Mouse (Mus musculus) liver, embryonic 11.5 days (tissue): ENCODE measurements around the gene Sipa1l3. TPM values are rescaled to one million over a fixed set of nuclear protein-coding genes. Genes with fewer than 3 reads are reported as not detected.
A peak's percentile ranks its signal among the peaks of the same experiment; 100 is the strongest.

Source experiments
- ATAC-seq: fragments of 200-750 bp; cut with Nextera tagmentation; replicated peaks from 2 replicates; pipeline ENCODE4 v1.8.0; 2017; ENCODE audit warnings: moderate number of reproducible peaks, mild to moderate bottlenecking, moderate TSS enrichment, moderate library complexity; ENCODE audit not compliant: low FRiP score
- DNase-seq: peaks from one replicate; pipeline ENCODE4 v3.0.0-alpha.2; 2017; ENCODE audit warnings: low spot score
- H3K27ac ChIP-seq: fragments of 300-500 bp; sonication (generic); 2 replicates; pipeline ENCODE4 v1.5.1; 2014; ENCODE audit warnings: mild to moderate bottlenecking, low read depth, low read length, control low read depth
- H3K27me3 ChIP-seq: fragments of 300-500 bp; sonication (generic); replicated peaks from 2 replicates; pipeline ENCODE4 v1.6.1; 2014; ENCODE audit warnings: low read length, mixed read lengths; ENCODE audit not compliant: control insufficient read depth, insufficient read depth
- H3K36me3 ChIP-seq: fragments of 300-500 bp; sonication (generic); 2 replicates; pipeline ENCODE4 v1.6.1; 2014; ENCODE audit warnings: mild to moderate bottlenecking, low read length, moderate library complexity, mixed read lengths; ENCODE audit not compliant: control insufficient read depth, insufficient read depth
- H3K4me1 ChIP-seq: fragments of 300-500 bp; sonication (generic); replicated peaks from 2 replicates; pipeline ENCODE4 v1.6.1; 2014; ENCODE audit warnings: low read length, mixed read lengths; ENCODE audit not compliant: control insufficient read depth, insufficient read depth
- H3K4me2 ChIP-seq: fragments of 300-500 bp; sonication (generic); 2 replicates; pipeline ENCODE4 v1.6.1; 2014; ENCODE audit warnings: mild to moderate bottlenecking, control low read depth, moderate library complexity
- H3K4me3 ChIP-seq: fragments of 300-500 bp; sonication (generic); 2 replicates; pipeline ENCODE4 v1.5.1; 2014; ENCODE audit warnings: low read depth, low read length, control low read depth
- H3K9ac ChIP-seq: fragments of 300-500 bp; sonication (generic); 2 replicates; pipeline ENCODE4 v1.6.1; 2014; ENCODE audit warnings: low read depth, low read length, control low read depth
- H3K9me3 ChIP-seq: fragments of 300-500 bp; sonication (generic); 2 replicates; pipeline ENCODE4 v1.6.1; 2016; ENCODE audit warnings: low read length, inconsistent platforms, mixed read lengths; ENCODE audit not compliant: control insufficient read depth
- WGBS: fragments of 180-500 bp; shearing (Covaris S2); extraction: QIAGEN DNeasy Blood & Tissue Kit; methylation state at CpG from one replicate; pipeline ENCODE4 v1.1.7; 2014; 5-methylcytosine and 5-hydroxymethylcytosine counted together
- polyA plus RNA-seq: library from polyadenylated mRNA; unstranded; fragments of >200 nt; fragmentation: Nextera tagmentation; extraction: Ambion mirVana; gene quantifications from 2 replicates; pipeline ENCODE4 v1.2.1, GENCODE M21; 2014

Sipa1l3 gene
- polyA plus RNA-seq, 1 experiment from 2014 or later, result 10.1 TPM

GRCm38 (mm10) chr7:29309221-29309721 lies 209.2 kb downstream of the Sipa1l3 start:
- no peak for DNase-seq
- WGBS, result under 1% methylated on average over 36 of the region's 36 CpGs

GRCm38 (mm10) chr7:29307350-29308104 lies 210.9 kb downstream of the Sipa1l3 start:
- peak; percentile 90 for DNase-seq
- Histone ChIP-seq H3K27ac (no peak overlapping the region), H3K9me3 (no peaks in the 10 kb centered on the region), H3K9ac (peak overlapping the region; percentile 44), H3K4me2 (peak overlapping the region; percentile 86), H3K4me1 (peaks cover 40% of the 10 kb centered on the region), H3K4me3 (peak overlapping the region; percentile 75), H3K27me3 (peaks cover 44% of the 10 kb centered on the region), H3K36me3 (no peaks in the 10 kb centered on the region)
- ATAC-seq, result peak; percentile 86
- WGBS, result 1% methylated on average over 42 of the region's 42 CpGs

More at GRCm38 (mm10) chr7:29309221-29309721, 209.2 kb downstream of the Sipa1l3 start:
- Histone ChIP-seq H3K4me3 (peak overlapping the region; percentile 61), H3K4me1 (peaks cover 45% of the 10 kb centered on the region), H3K9ac (peak overlapping the region; percentile 59), H3K36me3 (no peaks in the 10 kb centered on the region), H3K27ac (peak overlapping the region; percentile 16; the same call in 1 of the 2 replicates), H3K9me3 (no peaks in the 10 kb centered on the region), H3K4me2 (peak overlapping the region; percentile 86), H3K27me3 (peaks cover 26% of the 10 kb centered on the region)
- ATAC-seq, result peak; percentile 10; the same call in 1 of the 2 replicates

- no peak for DNase-seq
- WGBS, result 29% methylated on average over 7 of the region's 7 CpGs
- H3K9me3 ChIP-seq, result no peaks in the 10 kb centered on the region
- no peak for ATAC-seq
- H3K27me3 ChIP-seq, result peaks cover 44% of the 10 kb centered on the region
- 0 out of 2 replicates have a peak overlapping the region, but pooled peaks have one; percentile 6 for H3K9ac ChIP-seq
- H3K27ac ChIP-seq, result no peak overlapping the region
- peaks cover 40% of the 10 kb centered on the region for H3K4me1 ChIP-seq
- H3K36me3 ChIP-seq, result no peaks in the 10 kb centered on the region
- H3K4me2 ChIP-seq, result peak overlapping the region; percentile 86
- no peak overlapping the region for H3K4me3 ChIP-seq
Observed at GRCm38 (mm10) chr7:29306619-29307018, 211.8 kb downstream of the Sipa1l3 start.

GRCm38 (mm10) chr7:29306108-29306507 lies 212.3 kb downstream of the Sipa1l3 start:
- no peak overlapping the region for H3K9ac ChIP-seq
- no peak overlapping the region for H3K27ac ChIP-seq
- no peaks in the 10 kb centered on the region for H3K9me3 ChIP-seq
- no peaks in the 10 kb centered on the region for H3K36me3 ChIP-seq
- H3K4me1 ChIP-seq, result peaks cover 40% of the 10 kb centered on the region
- 53% methylated on average over 7 of the region's 7 CpGs for WGBS
- H3K27me3 ChIP-seq, result peaks cover 44% of the 10 kb centered on the region
- no peak for DNase-seq
- no peak for ATAC-seq
- H3K4me3 ChIP-seq, result no peak overlapping the region
- H3K4me2 ChIP-seq, result peak overlapping the region; percentile 6; the same call in 1 of the 2 replicates

- Histone ChIP-seq H3K9ac (no peak overlapping the region), H3K4me1 (peaks cover 39% of the 10 kb centered on the region), H3K27me3 (peaks cover 44% of the 10 kb centered on the region), H3K36me3 (no peaks in the 10 kb centered on the region), H3K9me3 (no peaks in the 10 kb centered on the region), H3K4me3 (peak overlapping the region; percentile 58), H3K4me2 (peak overlapping the region; percentile 90), H3K27ac (no peak overlapping the region)
- DNase-seq (no peak), ATAC-seq (no peak)
- WGBS, result 35% methylated on average over 9 of the region's 9 CpGs
Observed at GRCm38 (mm10) chr7:29305263-29305988, 213.0 kb downstream of the Sipa1l3 start.

GRCm38 (mm10) chr7:29304463-29305262 lies 213.8 kb downstream of the Sipa1l3 start:
- ATAC-seq, result no peak
- Histone ChIP-seq H3K4me3 (peak overlapping the region; percentile 58), H3K4me2 (peak overlapping the region; percentile 90), H3K27ac (no peak overlapping the region), H3K9me3 (no peaks in the 10 kb centered on the region), H3K27me3 (peaks cover 44% of the 10 kb centered on the region), H3K9ac (no peak overlapping the region; the same call in 1 of the 2 replicates), H3K36me3 (no peaks in the 10 kb centered on the region), H3K4me1 (peaks cover 33% of the 10 kb centered on the region)
- no peak for DNase-seq
- WGBS, result 2% methylated on average over 41 of the region's 48 CpGs

- Histone ChIP-seq H3K4me2 (peak within 1 kb of the TSS; percentile 90), H3K9me3 (no peaks in the 10 kb centered on the region), H3K4me1 (peaks cover 26% of the 10 kb centered on the region), H3K27me3 (peaks cover 43% of the 10 kb centered on the region), H3K36me3 (no peaks in the 10 kb centered on the region), H3K9ac (peak within 1 kb of the TSS; percentile 55; the same call in 1 of the 2 replicates), H3K27ac (no peak within 1 kb of the TSS), H3K4me3 (peak within 1 kb of the TSS; percentile 58)
- WGBS, result under 1% methylated on average over 61 of the region's 67 CpGs
- ATAC-seq (peak; percentile 76), DNase-seq (peak; percentile 82)
Observed at GRCm38 (mm10) chr7:29303738-29304462, 214.5 kb downstream of the Sipa1l3 start, which contains the start of gene Dpf1. Dpf1 (plus strand) TSS chr7:29303951.
